ENCODE assay signal across 18 mouse cellular contexts in the genomic region with DNA sequence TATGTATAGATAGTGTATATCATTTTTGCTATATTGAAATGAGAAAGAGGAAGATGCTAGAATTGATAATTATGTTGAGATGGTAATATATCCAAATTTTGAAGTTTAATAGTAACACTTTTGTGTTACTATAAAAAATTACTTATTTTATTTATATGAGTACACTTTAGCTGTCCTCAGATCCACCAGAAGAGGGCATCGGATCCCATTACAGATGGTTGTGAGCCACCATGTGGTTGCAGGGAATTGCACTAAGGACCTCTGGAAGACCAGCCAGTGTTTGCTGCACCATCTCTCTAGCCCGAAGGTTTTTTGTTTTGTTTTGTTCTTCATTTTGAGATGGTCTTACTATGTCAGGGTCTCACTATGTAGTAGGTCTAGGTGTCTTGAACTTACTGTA. TPM values are rescaled to one million over a fixed set of nuclear protein-coding genes. Genes with fewer than 3 reads are reported as not detected.
DNase-seq lines count a peak whose midpoint lies in the region; ATAC-seq and TF ChIP-seq lines count a peak whose summit lies in the region.
"Had no signal": no experiment of that assay in that cellular context is flagged by ENCODE, and none has a peak within 500 bp of the region (broad histone marks: within the 10 kb centered on the region; RNA-seq: fewer than 3 reads in every experiment).

No protein-coding gene starts in this region.

- no peak for DNase-seq in gastrocnemius, adult 2 months
- no peak for DNase-seq in gastrocnemius, postnatal 10 days
- DNase-seq in liver, embryonic 14.5 days (ENCODE audit: low read depth in 3 of 3, low spot score in 3 of 3): no peak
- DNase-seq in liver, embryonic 11.5 days (ENCODE audit: low spot score): no peak
- DNase-seq in 3T3-L1 (ENCODE audit: low read depth, low spot score) (peak; percentile 43), R1 (ENCODE audit: low read depth, low spot score) (peak; percentile 53)
- DNase-seq in urinary bladder, postnatal 10 days (ENCODE audit: low spot score): no peak
- no peak for DNase-seq in adrenal gland, adult 8-10 months
- DNase-seq: cerebellum, postnatal 25 days; gastrocnemius, postnatal 14 days; heart, postnatal 10 days; lung, postnatal 10 days; midbrain, embryonic 14.5 days had no signal

- peaks cover 23% of the 10 kb centered on the region for H3K36me3 ChIP-seq in liver, embryonic 14.5 days (replicated peaks; ENCODE audit: control insufficient read depth, insufficient read depth, low read depth)
- H3K36me3 ChIP-seq in liver, embryonic 11.5 days (ENCODE audit: control insufficient read depth, insufficient read depth, low read length): peaks cover 25% of the 10 kb centered on the region

- no peak overlapping the region for H3K27ac ChIP-seq in gastrocnemius, adult 2 months
- H3K27ac ChIP-seq in liver, embryonic 14.5 days: no peak overlapping the region
- H3K27ac ChIP-seq in liver, embryonic 11.5 days (ENCODE audit: low read depth, low read length): no peak overlapping the region
- H3K27ac ChIP-seq: forebrain, embryonic 15.5 days; hindbrain, embryonic 15.5 days; limb, embryonic 13.5 days had no signal

- no peak overlapping the region for H3K4me3 ChIP-seq in gastrocnemius, adult 2 months
- H3K4me3 ChIP-seq in liver, embryonic 14.5 days (ENCODE audit: insufficient read depth in 1 of 2, low read depth in 2 of 2, low read length in 2 of 2): no peak overlapping the region
- no peak overlapping the region for H3K4me3 ChIP-seq in liver, embryonic 11.5 days (ENCODE audit: low read depth, low read length)
- H3K4me3 ChIP-seq: forebrain, embryonic 15.5 days; hindbrain, embryonic 15.5 days; limb, embryonic 13.5 days had no signal

- intact Hi-C loops in gastrocnemius, adult 2 months (cut with DNase I): no loop called here

- 63% methylated on average over 2 of the region's 2 CpGs for WGBS in liver, embryonic 14.5 days (ENCODE audit: insufficient replicate concordance)
- 83% methylated on average over 2 of the region's 2 CpGs for WGBS in liver, embryonic 11.5 days

- no peaks in the 10 kb centered on the region for H3K4me1 ChIP-seq in liver, embryonic 14.5 days (replicated peaks; ENCODE audit: control insufficient read depth in 2 of 2, insufficient read depth in 2 of 2, low read length in 1 of 2)
- H3K4me1 ChIP-seq in liver, embryonic 11.5 days (replicated peaks; ENCODE audit: control insufficient read depth, insufficient read depth, low read length): no peaks in the 10 kb centered on the region
- H3K4me1 ChIP-seq: forebrain, embryonic 15.5 days; hindbrain, embryonic 15.5 days; limb, embryonic 13.5 days had no signal

- no peak for ATAC-seq in liver, embryonic 14.5 days (ENCODE audit: insufficient read depth)
- no peak for ATAC-seq in liver, embryonic 11.5 days (replicated peaks; ENCODE audit: low FRiP score)
- ATAC-seq: activated CD4-positive, CD25-positive, alpha-beta regulatory T cell, adult 4 months; forebrain, embryonic 15.5 days had no signal

- TF ChIP-seq CTCF in gastrocnemius, adult 2 months (IDR thresholded peaks at IDR 0.05): peak; percentile 24; the same call in 1 of the 2 replicates
- peak; percentile 45 for TF ChIP-seq CTCF in liver, embryonic 14.5 days (IDR thresholded peaks at IDR 0.05; ENCODE audit: low read depth)

- no peaks in the 10 kb centered on the region for H3K9me3 ChIP-seq in liver, embryonic 14.5 days (ENCODE audit: control insufficient read depth, low read length)
- no peaks in the 10 kb centered on the region for H3K9me3 ChIP-seq in liver, embryonic 11.5 days (ENCODE audit: control insufficient read depth, low read length)
- H3K9me3 ChIP-seq: forebrain, embryonic 15.5 days; G1E; hindbrain, embryonic 15.5 days; limb, embryonic 13.5 days had no signal

- H3K4me2 ChIP-seq in liver, embryonic 14.5 days (ENCODE audit: low read depth): no peak overlapping the region
- no peak overlapping the region for H3K4me2 ChIP-seq in liver, embryonic 11.5 days
- H3K4me2 ChIP-seq: forebrain, embryonic 15.5 days; hindbrain, embryonic 15.5 days; limb, embryonic 13.5 days had no signal

- TF ChIP-seq EP300 in liver, embryonic 14.5 days (IDR thresholded peaks at IDR 0.05; ENCODE audit: low read depth): no peak

- no peak overlapping the region for H3K9ac ChIP-seq in liver, embryonic 14.5 days (replicated peaks)
- no peak overlapping the region for H3K9ac ChIP-seq in liver, embryonic 11.5 days (ENCODE audit: low read depth, low read length)
- H3K9ac ChIP-seq: forebrain, embryonic 15.5 days; hindbrain, embryonic 15.5 days; limb, embryonic 13.5 days had no signal

- no peaks in the 10 kb centered on the region for H3K27me3 ChIP-seq in liver, embryonic 14.5 days (ENCODE audit: control insufficient read depth, insufficient read depth, low read length)
- no peaks in the 10 kb centered on the region for H3K27me3 ChIP-seq in liver, embryonic 11.5 days (replicated peaks; ENCODE audit: control insufficient read depth, insufficient read depth, low read length)
- H3K27me3 ChIP-seq: forebrain, embryonic 15.5 days; hindbrain, embryonic 15.5 days; limb, embryonic 13.5 days had no signal

RNA-seq across cellular contexts. Expression of a gene that starts 20.0 kb away (rescaled TPM):
- total RNA-seq in gastrocnemius, adult 2 months (2021): 10 to 100 TPM; 11.1 to 14.2 TPM
- 10 to 100 TPM; 17.8 to 23.6 TPM for total RNA-seq in gastrocnemius, postnatal 10 days (2021)
- polyA plus RNA-seq in liver, embryonic 14.5 days (2012; rRNA removed): 7.4 and 14.6 TPM in 2 replicates
- polyA plus RNA-seq in liver, embryonic 14.5 days (2014; fragmentation: Nextera tagmentation; extraction: Ambion mirVana): 32.2 and 38.6 TPM in 2 replicates
- polyA plus RNA-seq in liver, embryonic 11.5 days (2014; fragmentation: Nextera tagmentation; extraction: Ambion mirVana): 86.3 and 98.5 TPM in 2 replicates
- 10 to 100 TPM; 23.7 to 40.4 (median 27.0) TPM for total RNA-seq in adrenal gland, adult 8-10 months (2022)

RNA-seq across cellular contexts. Expression of a gene that starts 47.0 kb away (rescaled TPM):
- total RNA-seq in gastrocnemius, adult 2 months (2021): 10 to 100 TPM; 26.3 to 33.1 TPM
- 10 to 100 TPM; 18.7 to 21.3 TPM for total RNA-seq in gastrocnemius, postnatal 10 days (2021)
- 3.6 and 8.3 TPM in 2 replicates for polyA plus RNA-seq in liver, embryonic 14.5 days (2012; rRNA removed)
- polyA plus RNA-seq in liver, embryonic 14.5 days (2014; fragmentation: Nextera tagmentation; extraction: Ambion mirVana): 13.7 and 15.8 TPM in 2 replicates
- polyA plus RNA-seq in liver, embryonic 11.5 days (2014; fragmentation: Nextera tagmentation; extraction: Ambion mirVana): 45.3 and 46.8 TPM in 2 replicates
- total RNA-seq in adrenal gland, adult 8-10 months (2022): 10 to 100 TPM; 26.8 to 62.4 (median 44.9) TPM

RNA-seq across cellular contexts. Expression of a gene that starts 47.2 kb away (rescaled TPM):
- total RNA-seq in gastrocnemius, adult 2 months (2021): not detected
- 1 to 10 TPM in 1 of 2 experiments, under 1 TPM in 1; 0.92 to 1.4 TPM for total RNA-seq in gastrocnemius, postnatal 10 days (2021)
- polyA plus RNA-seq in liver, embryonic 14.5 days (2012; rRNA removed): 0.44 and 1.3 TPM in 2 replicates
- polyA plus RNA-seq in liver, embryonic 14.5 days (2014; fragmentation: Nextera tagmentation; extraction: Ambion mirVana): 4.8 and 4.9 TPM in 2 replicates
- 11.0 and 14.2 TPM in 2 replicates for polyA plus RNA-seq in liver, embryonic 11.5 days (2014; fragmentation: Nextera tagmentation; extraction: Ambion mirVana)
- under 1 TPM; 0.15 to 0.66 (median 0.45) TPM for total RNA-seq in adrenal gland, adult 8-10 months (2022)

Comparison
In these comparisons a context has a peak if more than half of its experiments do, and no peak if none do; other contexts are left out.
1. DNase-seq: peak in 3T3-L1 (single experiment) and R1 (single experiment); none in gastrocnemius, adult 2 months (single experiment), gastrocnemius, postnatal 10 days (single experiment), liver, embryonic 14.5 days (0 of 3), liver, embryonic 11.5 days (single experiment), urinary bladder, postnatal 10 days (single experiment) and adrenal gland, adult 8-10 months (single experiment).